Mouse (Mus musculus): ENCODE measurements around the gene Efna4.

The Efna4 gene

DNA sequence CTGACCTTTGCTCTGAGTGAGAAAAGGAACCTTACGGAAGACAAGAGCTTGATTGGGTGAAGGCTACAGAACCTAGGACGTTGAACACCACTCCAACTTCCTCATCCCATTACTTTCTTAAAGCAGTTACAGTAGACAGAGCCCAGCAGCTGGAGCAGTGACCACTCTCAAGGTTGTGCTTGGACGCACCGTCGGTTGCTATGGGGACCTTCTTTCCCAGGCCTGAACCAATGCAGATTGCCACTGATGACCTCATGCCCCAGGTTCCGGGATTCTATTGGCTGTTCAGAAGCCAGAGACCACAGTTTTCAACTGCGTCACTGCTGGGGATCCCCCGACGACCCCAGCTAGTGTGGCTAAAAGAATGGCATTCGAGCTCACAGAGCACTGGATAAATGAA lies 6.9 kb downstream of the Efna4 start:
- in situ Hi-C loops (cut with MboI, MseI) = no loop called here

DNA sequence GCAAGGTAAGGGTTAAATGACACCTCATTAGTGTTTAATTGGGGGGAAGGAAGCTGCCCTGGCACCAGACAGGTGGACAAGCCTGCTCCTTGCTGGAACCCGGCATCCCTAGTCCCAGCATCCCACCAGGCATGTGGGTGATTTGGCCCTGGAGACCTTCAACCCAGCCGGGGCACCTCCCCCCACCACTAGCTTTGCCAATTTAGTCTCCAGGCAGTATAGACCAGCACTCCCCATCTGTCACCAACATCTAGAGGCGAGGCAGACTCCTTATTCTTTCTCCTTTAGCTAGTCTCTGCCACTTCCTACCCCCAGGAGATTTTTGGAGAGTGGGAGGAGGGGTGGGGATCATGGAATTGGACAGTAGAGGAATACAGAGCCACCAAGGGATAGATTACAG lies 7.5 kb downstream of the Efna4 start:
- in situ Hi-C loops (cut with MboI, MseI) = no loop called here

DNA sequence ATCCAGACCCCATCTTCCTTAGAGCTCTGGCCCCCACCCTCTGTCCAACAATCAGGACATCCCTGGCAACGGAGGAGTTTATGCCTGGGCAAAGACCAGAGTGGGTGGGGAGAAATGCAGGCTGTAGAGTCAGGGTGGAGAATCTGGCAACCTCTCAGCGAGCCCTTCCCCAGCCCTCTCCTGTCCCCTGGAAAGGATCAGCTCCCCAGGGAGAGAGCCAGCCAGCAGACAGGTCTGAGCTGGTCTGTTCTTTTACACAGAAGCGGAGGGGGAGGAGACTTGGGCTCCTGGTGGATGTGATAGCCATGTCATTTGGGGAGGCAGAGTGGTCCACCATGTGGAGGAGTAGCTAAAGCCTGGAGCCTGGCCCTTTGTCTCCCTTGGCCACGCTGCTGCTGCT lies 9.2 kb downstream of the Efna4 start:
- in situ Hi-C loops (cut with MboI, MseI) = no loop called here

DNA sequence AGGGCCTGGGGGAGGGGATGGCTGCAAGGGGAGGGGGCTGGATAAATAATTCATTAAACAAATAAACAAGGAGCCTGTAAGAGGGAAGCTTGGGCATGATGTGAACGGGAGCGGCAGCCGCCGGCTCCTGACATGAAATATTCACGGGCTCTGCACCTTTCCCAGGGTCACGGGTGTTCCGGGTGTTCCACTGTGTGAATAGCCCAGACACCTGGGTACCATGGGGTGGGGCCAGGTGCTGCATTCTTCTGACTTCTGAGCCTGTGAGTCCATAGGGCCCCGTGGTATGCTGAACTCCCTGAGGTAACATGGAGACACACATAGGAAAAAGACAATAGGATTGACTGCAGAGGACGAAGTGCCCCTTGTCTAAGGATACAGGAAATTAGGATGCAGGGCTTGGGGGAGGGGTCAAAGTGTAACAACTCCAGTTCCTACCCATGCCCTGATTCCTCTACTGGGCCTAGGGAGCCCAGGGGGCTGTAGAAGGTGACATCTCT lies 10.4 kb downstream of the Efna4 start:
- in situ Hi-C loops (cut with MboI, MseI) = no loop called here

DNA sequence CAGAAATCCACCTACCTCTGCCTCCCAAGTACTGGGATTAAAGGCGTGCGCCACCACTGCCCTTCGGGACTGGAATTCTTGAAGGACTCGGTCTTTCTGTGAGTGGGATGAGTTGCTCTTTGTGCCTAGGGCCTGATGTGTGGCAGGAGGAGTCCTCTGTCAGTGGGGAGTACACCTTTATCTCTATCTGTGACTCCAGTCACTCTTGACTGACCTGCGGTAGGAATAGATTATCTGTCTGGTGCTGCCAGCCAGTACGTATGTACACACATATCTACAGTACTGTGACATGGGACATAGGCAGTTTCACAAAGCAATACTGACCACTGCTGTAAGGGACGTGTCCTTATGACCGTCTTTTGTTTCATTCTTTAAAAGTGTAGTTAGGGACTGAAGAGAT lies 11.9 kb downstream of the Efna4 start:
- in situ Hi-C loops (cut with MboI, MseI) = no loop called here

DNA sequence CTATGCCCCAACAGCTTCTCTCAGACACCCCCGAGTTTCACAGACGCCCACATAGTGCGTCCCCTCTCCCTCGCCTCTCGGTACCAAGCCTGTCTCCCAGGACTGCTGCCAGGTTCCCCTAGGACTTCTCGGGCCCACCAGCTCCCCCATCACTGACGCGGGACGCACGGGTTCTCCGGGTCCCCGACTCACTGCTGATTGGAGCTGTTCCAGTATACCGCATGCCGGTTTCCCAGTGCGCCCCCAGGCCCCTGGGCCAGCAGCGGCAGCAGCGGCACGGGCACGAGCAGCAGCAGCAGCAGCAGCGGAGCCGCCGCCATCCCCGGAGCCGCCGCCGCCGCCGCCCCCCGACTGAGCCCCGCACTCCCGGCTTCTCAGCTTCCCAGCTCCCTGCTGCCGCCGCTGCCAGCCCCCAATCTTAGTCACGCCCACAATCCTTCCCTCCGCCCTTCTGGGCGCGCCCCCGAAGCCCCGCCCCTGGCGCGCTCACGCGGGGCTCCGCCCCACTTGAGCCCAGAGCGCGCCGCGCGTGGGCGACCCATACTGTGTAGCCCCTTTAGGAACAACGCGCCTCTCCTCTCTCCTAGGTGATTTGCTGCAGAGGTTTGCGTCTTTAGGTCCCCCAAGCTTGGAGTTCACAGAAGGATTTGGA lies 15.2 kb downstream of the Efna4 start, which contains the start of gene Efna3:
Gene Efna3 (minus strand): TSS at position 452 of the 652 bp plus-strand sequence.
- in situ Hi-C loops (cut with MboI, MseI) = no loop called here

DNA sequence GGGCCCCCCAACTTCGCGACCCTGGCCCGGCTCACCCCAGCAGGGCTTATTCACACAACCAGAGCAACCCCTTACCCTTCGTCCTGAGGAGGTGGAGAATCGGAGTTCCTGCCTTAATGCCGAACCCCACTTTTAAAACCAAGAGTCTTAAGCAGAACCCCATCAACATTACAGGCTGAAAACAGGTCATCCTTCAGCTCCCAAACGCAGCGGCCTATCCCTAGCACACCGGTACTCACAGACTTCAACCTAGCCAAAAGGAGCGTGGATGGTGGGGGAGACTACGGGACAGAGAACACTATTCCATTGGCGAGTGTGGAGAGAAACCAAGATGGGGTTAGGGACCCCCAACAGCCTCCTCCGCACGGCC lies 15.7 kb downstream of the Efna4 start:
- in situ Hi-C loops (cut with MboI, MseI) = no loop called here

DNA sequence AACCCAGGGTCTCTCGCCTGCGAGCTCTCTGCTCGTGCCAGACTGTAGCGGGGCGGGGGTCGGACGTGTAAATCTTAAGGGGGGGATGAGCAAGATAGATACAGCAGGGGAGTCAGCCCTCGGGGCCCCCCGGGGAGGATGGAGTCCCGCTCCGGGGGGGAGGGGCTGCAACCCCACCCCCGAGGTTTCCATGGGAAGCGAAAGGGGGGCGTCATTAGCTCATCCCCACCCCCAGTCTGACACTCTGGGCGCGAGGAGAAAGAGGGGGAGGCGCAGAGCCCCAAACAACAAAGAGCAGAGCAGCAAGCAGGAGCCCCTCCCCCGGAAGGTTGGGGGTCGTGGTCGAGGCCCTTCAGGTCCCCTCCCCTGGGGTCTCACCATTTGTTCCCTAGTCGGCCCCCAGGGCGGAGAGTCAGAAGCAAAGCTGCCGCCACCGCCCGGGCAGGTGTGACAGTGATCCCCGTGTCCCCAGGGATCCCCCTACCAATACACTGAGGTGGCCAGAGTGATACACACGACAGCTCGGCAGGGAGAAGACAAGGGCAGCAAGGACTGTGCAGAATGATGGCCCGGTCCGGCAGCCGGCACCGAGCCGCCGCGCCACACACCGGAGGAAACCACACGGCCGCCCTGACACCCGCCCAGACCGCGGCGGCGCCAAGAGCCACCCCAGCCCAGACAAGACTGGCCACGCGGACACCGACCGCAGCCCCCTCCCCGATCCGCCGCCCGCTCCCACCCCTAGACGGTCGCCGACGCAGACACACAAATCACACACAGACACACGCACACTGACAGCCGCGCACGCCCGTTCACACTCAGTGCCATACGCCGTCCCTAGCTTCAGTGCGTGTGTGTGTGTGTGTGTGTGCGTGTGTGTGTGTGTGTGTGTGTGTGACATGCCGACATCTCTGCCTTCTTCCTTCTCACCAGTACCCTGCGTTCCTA lies 16.4 kb downstream of the Efna4 start:
- in situ Hi-C loops (cut with MboI, MseI) = no loop called here

DNA sequence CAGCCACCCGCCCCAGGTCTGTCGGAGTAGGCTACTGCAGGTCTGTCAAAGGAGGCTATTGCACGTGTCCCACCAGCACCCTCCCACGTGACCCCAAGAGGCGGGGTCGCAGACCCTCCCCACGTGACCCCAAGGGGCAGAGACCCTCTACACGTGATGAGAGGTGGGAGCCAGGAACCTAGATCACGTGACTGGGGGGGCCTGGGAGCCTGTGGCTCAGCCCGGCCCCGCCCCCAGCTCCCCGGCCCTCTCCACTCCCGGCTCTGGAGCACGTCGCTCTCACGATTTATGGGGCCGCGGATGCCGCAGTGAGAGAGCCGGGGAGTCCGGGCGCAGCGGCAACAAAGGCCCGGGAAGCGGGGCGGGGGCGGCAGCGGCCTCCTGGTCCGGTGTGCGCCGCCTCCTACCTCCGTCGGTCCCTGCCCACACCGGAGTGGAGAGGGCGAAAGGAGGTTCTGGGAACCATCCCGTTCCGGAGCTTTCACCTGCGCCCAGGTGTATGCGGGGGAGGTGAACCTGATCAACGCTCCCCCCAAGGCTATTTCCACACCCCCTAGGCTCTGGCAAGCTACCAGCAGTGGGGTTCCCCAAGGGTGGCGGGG lies 17.1 kb downstream of the Efna4 start:
- in situ Hi-C loops (cut with MboI, MseI) = no loop called here

DNA sequence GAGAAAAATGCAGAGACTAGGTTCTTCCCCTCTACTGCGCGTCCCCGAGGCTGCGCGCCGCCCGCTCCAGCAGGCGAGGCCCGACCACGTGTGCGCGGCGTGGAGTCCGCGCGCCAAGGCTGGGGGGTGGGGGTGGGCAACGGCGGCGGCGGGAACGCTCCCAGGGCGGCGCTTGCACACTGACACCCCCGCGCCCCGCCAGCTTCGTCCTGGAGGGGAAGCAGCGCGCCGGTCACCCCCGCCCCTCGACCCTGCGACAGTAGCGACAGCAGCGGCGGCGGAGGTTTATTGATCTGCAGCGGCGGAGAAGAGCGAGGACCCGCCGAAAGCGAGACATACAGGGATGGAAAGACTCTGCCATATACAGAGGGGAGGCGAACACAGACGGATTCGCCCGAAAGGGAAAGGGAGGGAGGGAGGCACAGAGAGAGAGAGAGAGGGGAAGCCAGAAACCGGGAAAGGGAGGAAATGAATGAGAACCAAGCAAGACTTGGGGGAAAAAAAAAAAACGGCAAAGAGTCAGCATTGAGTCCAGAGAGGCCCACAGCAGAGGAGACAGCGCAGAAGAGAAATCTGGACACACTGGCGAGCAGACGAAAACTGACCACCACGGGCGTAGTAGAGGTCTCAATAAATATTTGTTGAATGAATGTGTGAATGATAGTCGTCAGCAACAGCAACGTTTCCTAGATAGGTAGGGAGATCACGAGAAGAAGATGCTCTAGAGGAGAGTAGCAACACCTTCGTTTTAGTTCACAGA lies 18.1 kb downstream of the Efna4 start:
- in situ Hi-C loops (cut with MboI, MseI) = loop anchor here (5.0 kb wide), 1 partner anchor 163 kb away; no protein-coding TSS in a partner anchor

DNA sequence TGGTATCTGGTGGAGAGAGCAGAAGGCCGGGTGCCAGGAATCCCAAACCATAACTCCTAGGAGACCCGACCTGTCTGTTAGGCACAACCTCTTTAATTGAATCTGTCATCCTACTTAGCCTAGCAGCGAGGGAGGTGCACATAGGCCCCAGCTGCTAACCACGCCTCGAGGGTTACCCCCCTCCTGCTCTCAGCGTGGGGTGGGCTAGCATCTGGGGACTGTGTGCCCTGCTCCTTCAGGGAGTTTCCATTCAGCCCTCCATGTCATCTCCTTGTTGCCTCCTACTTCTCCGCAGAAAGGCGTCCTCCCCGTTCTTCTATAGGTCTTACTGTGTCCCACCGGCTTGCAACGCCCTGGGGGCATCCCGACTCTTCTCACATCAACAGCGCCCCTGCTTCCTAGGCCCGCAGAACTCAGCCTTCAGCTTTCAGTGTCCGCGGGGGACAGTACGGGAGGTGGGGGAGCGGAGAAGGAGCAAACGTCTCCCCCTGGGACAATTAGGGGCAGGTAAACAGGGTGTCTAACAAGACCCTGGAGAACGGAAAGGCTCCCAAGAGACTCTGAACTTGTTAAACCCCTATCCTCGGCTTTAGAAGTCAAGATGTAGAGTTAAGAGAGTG lies 18.7 kb downstream of the Efna4 start:
- in situ Hi-C loops (cut with MboI, MseI) = loop anchor here (5.0 kb wide), 1 partner anchor 163 kb away; no protein-coding TSS in a partner anchor

DNA sequence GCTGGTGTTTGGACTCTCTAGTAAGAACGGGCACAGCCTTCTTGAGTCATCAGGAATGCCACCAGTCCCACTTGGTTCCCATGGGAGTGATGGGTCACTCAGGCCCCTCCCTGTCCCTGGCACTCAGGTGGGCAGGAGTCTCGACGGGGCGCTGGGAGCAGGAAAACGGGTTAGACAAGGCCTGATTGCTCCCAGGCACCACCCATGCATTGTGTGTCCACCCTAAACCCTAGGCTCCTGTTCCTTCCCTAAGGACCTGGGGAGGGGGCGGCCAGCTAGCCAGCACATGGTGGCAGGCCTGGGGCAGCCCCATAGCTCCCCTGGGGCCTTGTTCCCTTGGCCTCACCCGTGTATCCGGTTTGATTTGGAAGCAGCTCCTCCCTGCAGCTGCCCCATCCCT lies 19.5 kb downstream of the Efna4 start:
- in situ Hi-C loops (cut with MboI, MseI) = loop anchor here (5.0 kb wide), 1 partner anchor 164 kb away; no protein-coding TSS in a partner anchor

DNA sequence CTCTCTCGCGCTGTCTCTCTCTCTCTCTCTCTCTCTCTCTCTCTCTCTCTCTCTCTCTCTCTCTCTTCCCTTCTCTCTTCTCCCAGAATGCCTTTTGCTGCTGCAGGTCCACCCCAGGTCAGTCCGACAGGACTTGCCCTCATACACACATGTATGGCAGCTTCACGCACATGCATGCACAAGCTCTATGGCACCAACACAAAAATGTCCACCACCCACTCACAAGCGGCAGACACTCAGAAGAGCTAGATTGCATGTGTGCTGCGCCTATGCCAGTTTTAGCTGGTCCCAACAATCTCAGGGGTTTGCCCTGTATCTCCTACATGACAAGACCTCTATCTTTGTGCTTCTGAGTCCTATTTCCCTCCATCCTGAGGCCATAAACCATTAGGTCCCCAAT lies 20.6 kb downstream of the Efna4 start:
- in situ Hi-C loops (cut with MboI, MseI) = loop anchor here (5.0 kb wide), 1 partner anchor 165 kb away; no protein-coding TSS in a partner anchor

DNA sequence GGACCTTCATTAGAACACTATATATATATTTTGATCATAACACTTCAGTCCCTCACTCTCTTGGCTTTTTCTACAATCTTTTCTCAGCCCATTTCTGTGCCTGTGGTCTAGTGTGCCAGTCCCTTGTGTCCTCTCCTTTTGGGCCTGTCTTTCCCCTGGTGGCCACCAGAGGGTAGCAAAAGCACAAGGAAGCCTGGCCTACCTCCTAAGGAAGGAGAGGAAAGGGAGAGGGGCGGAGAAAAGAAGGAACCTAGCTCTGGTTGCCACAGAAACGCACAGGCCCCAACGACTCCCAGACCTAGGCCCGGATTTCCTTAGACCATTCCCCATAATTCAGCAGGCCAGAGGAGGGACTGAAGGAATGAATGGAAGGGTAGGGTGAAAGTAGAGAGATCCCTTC lies 21.0 kb downstream of the Efna4 start:
- in situ Hi-C loops (cut with MboI, MseI) = loop anchor here (5.0 kb wide), 1 partner anchor 165 kb away; no protein-coding TSS in a partner anchor

DNA sequence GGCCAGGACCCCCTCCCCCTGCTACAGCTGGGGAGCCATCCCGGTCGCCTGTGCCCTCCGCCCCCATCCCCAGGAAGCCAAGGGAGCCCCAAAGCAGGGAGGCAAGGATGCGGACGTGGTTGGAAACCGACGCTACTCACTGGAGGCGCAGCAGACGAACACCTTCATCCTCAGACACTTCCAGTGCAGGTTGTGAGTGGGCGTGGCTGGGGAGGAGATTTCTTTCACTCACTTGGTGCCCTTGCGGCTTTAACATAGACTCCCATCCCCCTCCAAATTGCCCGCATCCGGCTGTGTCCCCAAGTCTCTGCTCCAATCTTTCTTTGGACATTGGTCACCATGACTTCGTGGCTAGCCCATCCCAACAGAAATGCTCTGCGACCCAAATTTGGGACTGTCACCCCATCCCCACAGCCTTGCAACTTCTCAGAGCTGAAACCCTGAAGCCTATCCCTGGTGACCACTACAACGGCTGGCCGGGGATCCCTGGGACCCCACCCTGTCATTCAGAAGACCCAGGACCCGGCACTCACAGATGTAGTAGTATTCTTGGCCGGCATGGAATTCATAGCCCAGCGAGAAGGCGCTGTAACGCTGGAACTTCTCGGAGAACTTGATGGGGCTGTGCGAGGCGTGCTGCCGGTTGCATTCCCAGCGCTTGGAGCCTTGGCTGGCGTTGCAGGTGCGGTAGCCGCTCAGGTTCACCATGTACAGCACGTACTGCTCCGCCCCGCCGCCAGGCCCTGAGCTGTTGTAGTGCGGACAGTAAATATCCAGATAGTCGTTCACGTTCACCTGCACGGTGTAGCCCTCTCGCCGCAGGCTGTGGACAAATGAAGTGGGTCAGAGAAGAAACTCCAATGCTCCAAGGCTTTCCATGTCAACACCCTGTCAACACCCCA lies 21.6 kb downstream of the Efna4 start:
- in situ Hi-C loops (cut with MboI, MseI) = loop anchor here (5.0 kb wide), 1 partner anchor 166 kb away; no protein-coding TSS in a partner anchor

DNA sequence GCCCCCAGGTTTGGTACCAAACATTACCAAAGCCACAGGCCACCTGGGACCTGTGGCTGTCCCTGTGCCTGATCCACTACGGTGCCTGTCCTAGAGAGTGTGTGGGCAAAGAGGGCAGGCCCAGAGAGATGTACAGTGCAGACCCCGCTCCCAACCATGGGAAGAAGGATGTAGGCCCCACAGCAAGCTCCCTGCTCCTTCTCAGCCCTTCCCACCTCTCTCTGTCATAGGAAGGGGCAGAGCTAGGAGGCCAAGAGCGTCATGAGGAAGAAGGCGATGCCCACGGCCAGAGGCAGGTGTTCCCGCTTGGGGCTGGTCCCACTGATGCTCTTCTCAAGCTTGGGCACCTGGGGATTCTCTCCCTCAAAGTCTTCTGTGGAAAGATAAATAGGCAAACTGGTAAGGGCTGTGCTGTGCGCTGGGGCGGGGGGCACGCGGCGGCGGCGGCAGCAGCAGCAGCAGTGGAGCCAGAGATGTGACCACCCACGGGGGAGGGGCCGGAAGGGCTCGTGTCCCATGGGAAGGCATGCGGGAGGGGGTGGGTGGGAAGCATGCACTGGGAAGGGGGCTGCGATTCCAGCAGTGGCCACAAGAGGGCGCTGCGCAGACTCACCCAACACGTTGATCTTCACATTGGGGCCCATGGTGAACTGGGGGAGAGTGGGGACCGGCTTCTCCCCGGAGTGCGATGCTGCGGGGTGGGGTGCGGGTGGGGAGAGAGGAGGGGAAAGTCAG lies 22.5 kb downstream of the Efna4 start:
- in situ Hi-C loops (cut with MboI, MseI) = loop anchor here (5.0 kb wide), 1 partner anchor 167 kb away; no protein-coding TSS in a partner anchor

DNA sequence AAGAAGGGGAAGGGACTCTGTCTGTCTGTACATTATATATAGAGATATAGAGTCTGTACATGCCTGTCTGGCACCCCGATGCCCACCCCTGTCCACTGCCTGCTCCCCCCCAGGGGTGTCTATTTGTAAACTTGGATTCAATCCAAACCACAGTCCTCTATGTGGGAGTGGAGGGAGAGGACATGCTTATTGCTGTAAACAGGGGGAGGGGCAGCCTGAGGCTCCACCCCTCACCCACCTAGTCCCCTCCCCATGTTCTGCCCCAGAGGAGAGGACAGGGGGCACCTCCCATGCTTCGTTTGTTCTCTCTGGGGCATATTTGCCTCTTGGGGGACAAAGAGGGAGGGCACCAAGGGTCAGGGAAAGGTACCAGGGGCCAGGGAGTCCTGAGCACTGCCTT lies 23.0 kb downstream of the Efna4 start:
- in situ Hi-C loops (cut with MboI, MseI) = loop anchor here (5.0 kb wide), 1 partner anchor 168 kb away; no protein-coding TSS in a partner anchor

DNA sequence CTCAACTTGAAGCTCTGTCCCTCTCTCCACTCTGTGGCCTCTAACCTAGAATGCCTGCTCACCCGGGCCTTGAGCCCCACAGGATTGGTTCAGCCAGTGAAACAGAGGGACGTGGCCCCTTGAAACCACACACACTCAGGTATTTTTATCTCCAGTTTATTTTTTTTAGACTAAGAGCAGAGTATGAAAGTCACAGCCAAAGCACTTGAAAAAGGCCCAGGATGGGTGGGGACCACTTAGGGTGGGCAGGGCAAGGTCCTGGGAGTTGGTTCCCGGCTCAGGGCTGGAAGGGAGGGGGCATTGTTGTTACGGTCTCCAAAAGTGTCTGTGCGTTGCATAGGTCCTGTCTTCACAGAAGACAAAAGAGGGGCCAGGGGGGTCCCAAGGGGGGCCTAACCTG lies 23.5 kb downstream of the Efna4 start:
- in situ Hi-C loops (cut with MboI, MseI) = no loop called here

DNA sequence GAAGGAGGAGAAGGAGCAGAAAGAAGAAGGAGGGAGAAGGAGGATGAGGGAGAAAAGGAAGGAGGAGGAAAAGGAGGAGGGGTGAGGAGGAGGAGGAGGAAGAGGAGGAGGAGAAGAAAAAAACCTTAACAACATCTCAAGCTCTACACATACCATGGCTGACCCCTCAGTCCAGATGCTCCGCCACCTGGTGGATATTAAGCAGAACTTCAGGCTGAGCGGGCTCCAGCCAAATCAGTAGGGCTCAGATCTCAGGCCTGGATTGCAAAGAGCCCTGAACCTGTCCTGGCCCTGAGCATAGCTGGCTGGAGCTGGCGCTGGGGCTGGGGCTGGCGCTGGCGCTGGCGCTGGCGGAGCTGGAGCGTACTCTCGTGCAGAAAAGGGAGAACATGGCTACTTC lies 29.7 kb downstream of the Efna4 start:
- in situ Hi-C loops (cut with MboI, MseI) = no loop called here

Measured in regulatory T cell (primary cell).